In the genomic region with DNA sequence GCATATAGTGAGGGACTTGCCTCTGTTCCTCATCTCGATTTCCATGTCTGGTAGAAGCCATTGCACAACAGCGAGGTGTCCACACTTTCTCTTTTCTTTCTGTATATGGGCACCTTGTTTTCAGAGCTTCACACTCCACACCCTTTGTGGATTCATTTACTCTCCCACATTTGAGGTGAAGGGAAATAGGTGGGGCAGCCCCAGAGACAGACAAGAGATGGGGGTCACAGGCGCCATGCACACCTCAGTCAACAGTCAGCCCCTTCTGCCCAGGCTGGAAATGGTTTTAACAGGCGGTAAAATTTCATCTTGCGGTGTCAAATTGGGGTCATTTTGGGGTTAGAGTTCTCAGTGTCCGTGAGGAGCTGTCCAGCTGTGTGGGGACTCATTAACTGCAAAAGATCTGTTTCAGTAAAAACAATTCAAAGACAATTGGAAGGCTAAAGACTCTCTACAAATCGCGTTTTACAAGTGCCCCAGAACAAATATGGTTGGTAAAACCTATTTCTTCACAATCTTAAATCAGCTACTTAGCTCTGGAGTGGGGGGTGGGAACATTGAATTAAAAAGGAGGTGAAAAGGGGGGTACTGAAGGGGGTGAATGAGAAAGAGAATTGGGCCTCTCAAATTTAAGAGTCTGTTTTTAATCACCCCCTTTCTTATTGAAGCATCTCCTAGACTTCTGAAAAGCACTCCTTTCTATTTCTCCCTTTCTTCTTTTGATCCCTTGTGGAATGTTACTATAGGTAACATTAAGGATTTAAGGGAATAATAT, we compare ENCODE assay signal across 10 mouse cellular contexts. TPM values are rescaled to one million over a fixed set of nuclear protein-coding genes. Genes with fewer than 3 reads are reported as not detected.
A peak's percentile ranks its signal among the peaks of the same experiment; 100 is the strongest.
DNase-seq lines count a peak whose midpoint lies in the region; ATAC-seq and TF ChIP-seq lines count a peak whose summit lies in the region.
"Had no signal": no experiment of that assay in that cellular context is flagged by ENCODE, and none has a peak within 500 bp of the region (broad histone marks: within the 10 kb centered on the region; RNA-seq: fewer than 3 reads in every experiment).

No protein-coding gene starts in this region.

- H3K4me1 ChIP-seq in kidney, embryonic 16.5 days (ENCODE audit: insufficient read depth, low read length) = peaks cover 14% of the 10 kb centered on the region
- H3K4me1 ChIP-seq in forebrain, embryonic 10.5 days = peaks cover 72% of the 10 kb centered on the region
- H3K4me1 ChIP-seq in limb, embryonic 11.5 days (ENCODE audit: control insufficient read depth, insufficient read depth, low read length) = 0 out of 2 replicates have a peak, but pooled peaks cover 8% of the 10 kb centered on the region
- H3K4me1 ChIP-seq in olfactory bulb, adult 2 months (ENCODE audit: control insufficient read depth, insufficient read depth, low read length) = no peaks in the 10 kb centered on the region; the same call in 1 of the 2 replicates

- 8% methylated on average over 8 of the region's 8 CpGs for WGBS in kidney, embryonic 16.5 days
- WGBS in forebrain, embryonic 10.5 days = under 1% methylated on average over 8 of the region's 8 CpGs
- 2% methylated on average over 8 of the region's 8 CpGs for WGBS in limb, embryonic 11.5 days
- 8% methylated on average over 8 of the region's 8 CpGs for WGBS in olfactory bulb, adult 2 months

- peak overlapping the region; percentile 91 for H3K9ac ChIP-seq in kidney, embryonic 16.5 days (replicated peaks; ENCODE audit: low read length)
- peak overlapping the region; percentile 32 for H3K9ac ChIP-seq in limb, embryonic 11.5 days (ENCODE audit: low read length)

- no peaks in the 10 kb centered on the region for H3K9me3 ChIP-seq in kidney, embryonic 16.5 days (ENCODE audit: low read length)
- H3K9me3 ChIP-seq in forebrain, embryonic 10.5 days = no peaks in the 10 kb centered on the region
- no peaks in the 10 kb centered on the region for H3K9me3 ChIP-seq in limb, embryonic 11.5 days (ENCODE audit: control insufficient read depth, low read length)

- H3K4me2 ChIP-seq in kidney, embryonic 16.5 days (replicated peaks; ENCODE audit: low read depth, low read length) = peak overlapping the region; percentile 78
- peak overlapping the region; percentile 30 for H3K4me2 ChIP-seq in limb, embryonic 11.5 days (ENCODE audit: low read depth, severe bottlenecking)

- no peak for TF ChIP-seq CTCF in olfactory bulb, adult 2 months (IDR thresholded peaks at IDR 0.05; ENCODE audit: insufficient read depth, low read depth, low read length)

- no peak for DNase-seq in kidney, adult 18-20 months
- DNase-seq in forebrain, embryonic 10.5 days (ENCODE audit: extremely low spot score, low spot score) = peak; percentile 30
- peak; percentile 51 for DNase-seq in limb, embryonic 11.5 days (ENCODE audit: low spot score)
- no peak for DNase-seq in cerebellum, adult 11-12 months
- no peak for DNase-seq in cerebellum, postnatal 25 days
- no peak for DNase-seq in gastrocnemius, postnatal 36 days

- H3K4me3 ChIP-seq in kidney, embryonic 16.5 days (ENCODE audit: low read length) = peak overlapping the region; percentile 83
- H3K4me3 ChIP-seq in forebrain, embryonic 10.5 days = peak overlapping the region; percentile 76
- peak overlapping the region; percentile 64 for H3K4me3 ChIP-seq in limb, embryonic 11.5 days (ENCODE audit: low read depth, low read length)
- peak overlapping the region; percentile 74 for H3K4me3 ChIP-seq in olfactory bulb, adult 2 months (ENCODE audit: insufficient read depth, low read depth, low read length)

- H3K36me3 ChIP-seq in kidney, embryonic 16.5 days (ENCODE audit: insufficient read depth, low read length) = no peaks in the 10 kb centered on the region
- H3K36me3 ChIP-seq in forebrain, embryonic 10.5 days (replicated peaks) = no peaks in the 10 kb centered on the region
- H3K36me3 ChIP-seq in limb, embryonic 11.5 days (ENCODE audit: control insufficient read depth, insufficient read depth, low read length) = no peaks in the 10 kb centered on the region
- H3K36me3 ChIP-seq: G1E had no signal

- ATAC-seq in kidney, embryonic 16.5 days (ENCODE audit: low FRiP score, low TSS enrichment) = no peak
- ATAC-seq in limb, embryonic 11.5 days (ENCODE audit: insufficient number of reproducible peaks, low FRiP score, low TSS enrichment, low read depth) = no peak

- H3K27me3 ChIP-seq in kidney, embryonic 16.5 days (ENCODE audit: insufficient read depth, low read length) = no peaks in the 10 kb centered on the region
- peaks cover 79% of the 10 kb centered on the region for H3K27me3 ChIP-seq in forebrain, embryonic 10.5 days (ENCODE audit: poor library complexity, severe bottlenecking)
- peaks cover 35% of the 10 kb centered on the region for H3K27me3 ChIP-seq in limb, embryonic 11.5 days (ENCODE audit: control insufficient read depth, insufficient read depth, low read length)

- intact Hi-C loops in gastrocnemius, postnatal 36 days (cut with DNase I) = loop anchor here (5.0 kb wide), 1 partner anchor 212 kb away; no protein-coding TSS in a partner anchor

- peak overlapping the region; percentile 99 for H3K27ac ChIP-seq in kidney, embryonic 16.5 days (ENCODE audit: low read length)
- H3K27ac ChIP-seq in forebrain, embryonic 10.5 days = peak overlapping the region; percentile 90
- H3K27ac ChIP-seq in limb, embryonic 11.5 days (replicated peaks; ENCODE audit: low read depth, low read length) = peak overlapping the region; percentile 26; the same call in 1 of the 2 replicates
- peak overlapping the region; percentile 100 for H3K27ac ChIP-seq in olfactory bulb, adult 2 months (ENCODE audit: insufficient read depth, low read depth, low read length)

- no peak for TF ChIP-seq POLR2A in olfactory bulb, adult 2 months (IDR thresholded peaks at IDR 0.05; ENCODE audit: insufficient read depth, low read depth, low read length)

RNA-seq across cellular contexts. Expression of a gene that starts 4.0 kb away (rescaled TPM):
- 72.6 and 90.3 TPM in 2 replicates for polyA plus RNA-seq in kidney, embryonic 16.5 days (2015; fragmentation: Nextera tagmentation; extraction: Ambion mirVana)
- polyA plus RNA-seq in forebrain, embryonic 10.5 days (2016; fragmentation: Nextera tagmentation; extraction: Ambion mirVana) = 32.5 TPM in 2 replicates
- polyA plus RNA-seq in limb, embryonic 11.5 days (2014; fragmentation: Nextera tagmentation; extraction: Ambion mirVana) = 51.4 and 53.9 TPM in 2 replicates
- 180 and 356 TPM in 2 replicates for polyA plus RNA-seq in olfactory bulb, adult 2 months (2012; ENCODE audit: insufficient read depth, insufficient read length, low replicate concordance, missing spikeins)
- total RNA-seq in gastrocnemius, postnatal 36 days (2021) = under 1 TPM; 0.86 to 0.97 TPM
- total RNA-seq: common myeloid progenitor, adult 5-6 weeks had no signal

Comparison
In these comparisons a context has a peak if more than half of its experiments do, and no peak if none do; other contexts are left out.
1. H3K27ac ChIP-seq: peak in every context shown above with its lines; median percentile 100 in olfactory bulb, adult 2 months; 99 in kidney, embryonic 16.5 days; 90 in forebrain, embryonic 10.5 days; 26 in limb, embryonic 11.5 days.
2. DNase-seq: peak in forebrain, embryonic 10.5 days (single experiment) and limb, embryonic 11.5 days (single experiment); none in kidney, adult 18-20 months (single experiment), cerebellum, adult 11-12 months (single experiment), cerebellum, postnatal 25 days (0 of 2) and gastrocnemius, postnatal 36 days (0 of 2).
3. Peak in every context shown above with its lines, with median percentiles within 50 percentile points of each other: H3K4me3 ChIP-seq.